Mouse (Mus musculus) liver, embryonic 15.5 days (tissue): ENCODE data around the gene Rsph6a. TPM values are rescaled to one million over a fixed set of nuclear protein-coding genes. Genes with fewer than 3 reads are reported as not detected.
"Not testable (repeated sequence)": the region's sequence is repeated elsewhere in the genome, so short reads cannot be mapped to it uniquely, and the experiment has no call there.

ENCODE experiments used
- ATAC-seq: fragments of 200-750 bp; cut with Nextera tagmentation; 2 replicates; pipeline ENCODE4 v1.8.0; 2017; ENCODE audit warnings: moderate number of reproducible peaks, mild to moderate bottlenecking, moderate library complexity; ENCODE audit not compliant: insufficient read depth
- H3K27ac ChIP-seq: fragments of 300-500 bp; sonication (generic); replicated peaks from 2 replicates; pipeline ENCODE4 v1.5.1; 2015; ENCODE audit warnings: mild to moderate bottlenecking, inconsistent platforms
- H3K27me3 ChIP-seq: fragments of 300-500 bp; sonication (generic); 2 replicates; pipeline ENCODE4 v1.6.1; 2015; ENCODE audit warnings: mild to moderate bottlenecking, inconsistent platforms
- H3K36me3 ChIP-seq: fragments of 300-500 bp; sonication (generic); replicated peaks from 2 replicates; pipeline ENCODE4 v1.6.1; 2015; ENCODE audit warnings: moderate library complexity, mild to moderate bottlenecking, inconsistent platforms
- H3K4me1 ChIP-seq: fragments of 300-500 bp; sonication (generic); replicated peaks from 2 replicates; pipeline ENCODE4 v1.6.1; 2015; ENCODE audit warnings: inconsistent platforms
- H3K4me2 ChIP-seq: fragments of 300-500 bp; sonication (generic); 2 replicates; pipeline ENCODE4 v1.6.1; 2015; ENCODE audit warnings: moderate library complexity, mild to moderate bottlenecking, inconsistent platforms
- H3K4me3 ChIP-seq: fragments of 300-500 bp; sonication (generic); replicated peaks from 2 replicates; pipeline ENCODE4 v1.5.1; 2015; ENCODE audit warnings: mild to moderate bottlenecking, inconsistent platforms
- H3K9ac ChIP-seq: fragments of 300-500 bp; sonication (generic); 2 replicates; pipeline ENCODE4 v1.6.1; 2015; ENCODE audit warnings: moderate library complexity, mild to moderate bottlenecking, inconsistent platforms
- H3K9me3 ChIP-seq: fragments of 300-500 bp; sonication (generic); replicated peaks from 2 replicates; pipeline ENCODE4 v1.6.1; 2016; ENCODE audit warnings: inconsistent platforms
- WGBS: fragments of 180-500 bp; shearing (Covaris S2); methylation state at CpG from one replicate; pipeline ENCODE4 v1.1.7; 2015; ENCODE audit warnings: mixed read lengths; ENCODE audit not compliant: insufficient replicate concordance; 5-methylcytosine and 5-hydroxymethylcytosine counted together
- polyA plus RNA-seq: library from polyadenylated mRNA; unstranded; fragments of >200 nt; fragmentation: Nextera tagmentation; extraction: Ambion mirVana; gene quantifications from 2 replicates; pipeline ENCODE4 v1.2.1, GENCODE M21; 2015

Gene Rsph6a
- polyA plus RNA-seq, 1 experiment from 2014 or later, result not detected

GRCm38 (mm10) chr7:19068707-19069106 lies 14.2 kb downstream of the Rsph6a start:
- H3K4me3 ChIP-seq, result no peak overlapping the region
- peaks cover 71% of the 10 kb centered on the region for H3K27me3 ChIP-seq
- no peak overlapping the region for H3K4me2 ChIP-seq
- no peak overlapping the region for H3K27ac ChIP-seq
- H3K4me1 ChIP-seq, result peaks cover 4% of the 10 kb centered on the region
- H3K9me3 ChIP-seq, result no peaks in the 10 kb centered on the region
- H3K9ac ChIP-seq, result no peak overlapping the region
- ATAC-seq, result no peak
- H3K36me3 ChIP-seq, result no peaks in the 10 kb centered on the region
- WGBS, result 1% methylated on average over 2 of the region's 2 CpGs

GRCm38 (mm10) chr7:19069500-19069899 lies 15.0 kb downstream of the Rsph6a start:
- H3K4me2 ChIP-seq, result no peak overlapping the region
- no peak overlapping the region for H3K4me3 ChIP-seq
- no peaks in the 10 kb centered on the region for H3K9me3 ChIP-seq
- 35% methylated on average over 3 of the region's 3 CpGs for WGBS
- no peak overlapping the region for H3K27ac ChIP-seq
- peaks cover 4% of the 10 kb centered on the region for H3K4me1 ChIP-seq
- no peaks in the 10 kb centered on the region for H3K36me3 ChIP-seq
- H3K27me3 ChIP-seq, result peaks cover 71% of the 10 kb centered on the region
- ATAC-seq, result no peak
- H3K9ac ChIP-seq, result no peak overlapping the region

- Histone ChIP-seq H3K4me1 (peaks cover 17% of the 10 kb centered on the region), H3K27me3 (peaks cover 64% of the 10 kb centered on the region)
- ATAC-seq, H3K9me3 ChIP-seq, H3K9ac ChIP-seq, H3K4me3 ChIP-seq, H3K4me2 ChIP-seq, H3K36me3 ChIP-seq, H3K27ac ChIP-seq: not testable (repeated sequence)
- WGBS, result 37% methylated on average over 3 of the region's 3 CpGs
Observed at GRCm38 (mm10) chr7:19071024-19071423, 16.5 kb downstream of the Rsph6a start.

- no peaks in the 10 kb centered on the region for H3K9me3 ChIP-seq
- H3K4me3 ChIP-seq, result no peak overlapping the region
- H3K27ac ChIP-seq, result no peak overlapping the region
- ATAC-seq, result no peak
- H3K4me1 ChIP-seq, result peaks cover 35% of the 10 kb centered on the region
- no peak overlapping the region for H3K9ac ChIP-seq
- peaks cover 4% of the 10 kb centered on the region; the same call in 1 of the 2 replicates for H3K36me3 ChIP-seq
- 76% methylated on average over 9 of the region's 9 CpGs for WGBS
- H3K27me3 ChIP-seq, result peaks cover 43% of the 10 kb centered on the region
- no peak overlapping the region for H3K4me2 ChIP-seq
Observed at GRCm38 (mm10) chr7:19073504-19073903, 19.0 kb downstream of the Rsph6a start.

- no peak for ATAC-seq
- Histone ChIP-seq H3K4me1 (peaks cover 37% of the 10 kb centered on the region), H3K27ac (no peak overlapping the region), H3K9ac (no peak overlapping the region), H3K4me2 (no peak overlapping the region), H3K4me3 (no peak overlapping the region), H3K27me3 (peaks cover 47% of the 10 kb centered on the region), H3K36me3 (peaks cover 4% of the 10 kb centered on the region; the same call in 1 of the 2 replicates), H3K9me3 (no peaks in the 10 kb centered on the region)
- 86% methylated on average over 6 of the region's 6 CpGs for WGBS
Observed at GRCm38 (mm10) chr7:19074494-19074893, 20.0 kb downstream of the Rsph6a start.

- Histone ChIP-seq H3K9ac (peak overlapping the region; percentile 76), H3K4me2 (peak overlapping the region; percentile 92), H3K4me1 (peaks cover 37% of the 10 kb centered on the region), H3K4me3 (peak overlapping the region; percentile 82), H3K27me3 (peaks cover 48% of the 10 kb centered on the region), H3K36me3 (peaks cover 10% of the 10 kb centered on the region), H3K27ac (peak overlapping the region; percentile 41; the same call in 1 of the 2 replicates), H3K9me3 (no peaks in the 10 kb centered on the region)
- 48% methylated on average over 5 of the region's 5 CpGs for WGBS
- no peak for ATAC-seq
Observed at GRCm38 (mm10) chr7:19075231-19075630, 20.7 kb downstream of the Rsph6a start.

- Histone ChIP-seq H3K9me3 (no peaks in the 10 kb centered on the region), H3K4me1 (peaks cover 37% of the 10 kb centered on the region), H3K4me3 (peak within 1 kb of the TSS; percentile 82), H3K27ac (peak within 1 kb of the TSS; percentile 81), H3K36me3 (peaks cover 18% of the 10 kb centered on the region), H3K9ac (peak within 1 kb of the TSS; percentile 76), H3K4me2 (peak within 1 kb of the TSS; percentile 92), H3K27me3 (peaks cover 50% of the 10 kb centered on the region)
- peak; percentile 93 for ATAC-seq
- WGBS, result 1% methylated on average over 85 of the region's 91 CpGs
Observed at GRCm38 (mm10) chr7:19075723-19076585, 21.5 kb downstream of the Rsph6a start, which contains the start of gene Dmwd. Gene Dmwd (plus strand): TSS chr7:19076227.

- Histone ChIP-seq H3K4me1 (peaks cover 37% of the 10 kb centered on the region), H3K9me3 (no peaks in the 10 kb centered on the region), H3K36me3 (peaks cover 24% of the 10 kb centered on the region), H3K4me3 (peak overlapping the region; percentile 82), H3K27ac (peak overlapping the region; percentile 81), H3K4me2 (peak overlapping the region; percentile 92), H3K9ac (peak overlapping the region; percentile 76), H3K27me3 (peaks cover 52% of the 10 kb centered on the region)
- no peak for ATAC-seq
- under 1% methylated on average over 22 of the region's 22 CpGs for WGBS
Observed at GRCm38 (mm10) chr7:19076586-19076991, 22.1 kb downstream of the Rsph6a start.

- Histone ChIP-seq H3K27ac (no peak overlapping the region), H3K27me3 (peaks cover 55% of the 10 kb centered on the region), H3K4me2 (peak overlapping the region; percentile 92), H3K4me1 (peaks cover 45% of the 10 kb centered on the region), H3K4me3 (peak overlapping the region; percentile 82), H3K9ac (no peak overlapping the region), H3K36me3 (peaks cover 34% of the 10 kb centered on the region), H3K9me3 (no peaks in the 10 kb centered on the region)
- WGBS, result 21% methylated on average over 14 of the region's 14 CpGs
- no peak for ATAC-seq
Observed at GRCm38 (mm10) chr7:19077761-19078160, 23.3 kb downstream of the Rsph6a start.

- Histone ChIP-seq H3K36me3 (peaks cover 34% of the 10 kb centered on the region), H3K9ac (no peak overlapping the region), H3K4me1 (peaks cover 54% of the 10 kb centered on the region), H3K27ac (no peak overlapping the region), H3K27me3 (peaks cover 53% of the 10 kb centered on the region), H3K4me2 (no peak overlapping the region), H3K9me3 (no peaks in the 10 kb centered on the region), H3K4me3 (no peak overlapping the region)
- 61% methylated on average over 3 of the region's 3 CpGs for WGBS
- ATAC-seq, result no peak
Observed at GRCm38 (mm10) chr7:19078732-19079131, 24.2 kb downstream of the Rsph6a start.

GRCm38 (mm10) chr7:19080451-19080950 lies 26.0 kb downstream of the Rsph6a start:
- Histone ChIP-seq H3K9ac (no peak overlapping the region), H3K27me3 (peaks cover 52% of the 10 kb centered on the region), H3K4me3 (no peak overlapping the region), H3K4me2 (no peak overlapping the region), H3K27ac (no peak overlapping the region), H3K9me3 (no peaks in the 10 kb centered on the region), H3K36me3 (peaks cover 34% of the 10 kb centered on the region), H3K4me1 (peaks cover 63% of the 10 kb centered on the region)
- WGBS, result 80% methylated on average over 19 of the region's 19 CpGs
- ATAC-seq, result no peak
